Mouse (Mus musculus): ENCODE data around the gene Ly6g6d.

DNA sequence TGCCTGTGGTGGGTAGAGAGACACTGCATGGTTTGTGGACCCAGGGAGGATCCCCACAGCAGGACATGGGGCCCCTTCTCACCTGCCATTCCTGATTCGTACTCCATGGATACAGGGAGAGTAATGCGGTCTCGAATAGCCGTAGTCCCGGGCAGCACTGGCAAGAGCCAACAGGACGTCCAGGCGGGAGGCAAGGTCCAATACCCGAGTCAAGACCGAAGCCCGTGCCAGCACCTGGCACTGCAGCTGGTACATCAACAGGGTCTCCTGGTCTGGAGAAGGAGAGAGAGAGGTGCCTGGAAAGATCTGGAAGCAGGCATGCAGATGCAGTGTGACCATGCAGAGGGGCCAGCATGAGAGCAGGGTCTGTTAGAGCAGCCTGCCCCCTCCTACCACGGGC lies 46.6 kb downstream of the Ly6g6d start:
- TF ChIP-seq POLR2A (IDR thresholded peaks at IDR 0.05; ENCODE audit: borderline replicate concordance, insufficient read depth, low read length) (no peak), CTCF (IDR thresholded peaks at IDR 0.05; ENCODE audit: borderline replicate concordance, insufficient read depth, low read depth, low read length) (no peak)

All from cerebellum, adult 2 months (tissue).